Mouse (Mus musculus): Measurements from ENCODE around the gene Gm42421. TPM values are rescaled to one million over a fixed set of nuclear protein-coding genes. Genes with fewer than 3 reads are reported as not detected.

Gene Gm42421
- polyA plus RNA-seq (2017; shearing (Covaris generic)): 1.4 TPM

GRCm38 (mm10) chr5:143927875-143928274, at the start of gene Gm42421:
Gm42421 (plus strand) TSS chr5:143928175.

GRCm38 (mm10) chr5:143897635-143898330, 30.2 kb upstream of the Gm42421 start, which contains the start of gene Ankrd61:
Ankrd61 (minus strand) TSS chr5:143897685.

GRCm38 (mm10) chr5:143909417-143910400, 18.3 kb upstream of the Gm42421 start, which contains the start of the genes Aimp2 and Pms2:
Aimp2 (minus strand) TSS chr5:143909847.
Pms2 (plus strand) TSS chr5:143909964.

GRCm38 (mm10) chr5:143932831-143933230, 4.9 kb downstream of the Gm42421 start, which contains the start of gene Rsph10b:
Rsph10b (plus strand) TSS chr5:143933035.

Other genes with a start within 250 kb of the Gm42421 start
- gene Usp42, start 195.9 kb upstream of the Gm42421 start, polyA plus RNA-seq (2017; shearing (Covaris generic)): 27.8 TPM
- 50.1 TPM for gene Eif2ak1, start 110.4 kb upstream of the Gm42421 start, polyA plus RNA-seq (2017; shearing (Covaris generic))
- gene Ankrd61, start 30.5 kb upstream of the Gm42421 start, polyA plus RNA-seq (2017; shearing (Covaris generic)): 0.27 TPM
- 47.3 TPM for gene Aimp2, start 18.3 kb upstream of the Gm42421 start, polyA plus RNA-seq (2017; shearing (Covaris generic))
- 40.3 TPM for gene Pms2, start 18.2 kb upstream of the Gm42421 start, polyA plus RNA-seq (2017; shearing (Covaris generic))
- gene Rsph10b, start 4.9 kb downstream of the Gm42421 start, polyA plus RNA-seq (2017; shearing (Covaris generic)): 0.50 TPM
- gene Ccz1, start 86.7 kb downstream of the Gm42421 start, polyA plus RNA-seq (2017; shearing (Covaris generic)): 53.8 TPM
- not detected for gene Ocm, start 98.5 kb downstream of the Gm42421 start, polyA plus RNA-seq (2017; shearing (Covaris generic))
- 20.5 TPM for gene Lmtk2, start 172.3 kb downstream of the Gm42421 start, polyA plus RNA-seq (2017; shearing (Covaris generic))